Mouse (Mus musculus) bone marrow macrophage, adult 2 months (primary cell): ENCODE data around the gene Podn.

ENCODE experiments used
- CTCF ChIP-seq: IDR thresholded peaks from 2 replicates; pipeline ENCODE4 v1.5.1; 2012; ENCODE audit warnings: low read depth, mild to moderate bottlenecking, low read length, moderate library complexity
- POLR2A ChIP-seq: IDR thresholded peaks from 2 replicates; pipeline ENCODE4 v1.6.1; 2012; ENCODE audit warnings: mild to moderate bottlenecking, low read depth, low read length, borderline replicate concordance

DNA sequence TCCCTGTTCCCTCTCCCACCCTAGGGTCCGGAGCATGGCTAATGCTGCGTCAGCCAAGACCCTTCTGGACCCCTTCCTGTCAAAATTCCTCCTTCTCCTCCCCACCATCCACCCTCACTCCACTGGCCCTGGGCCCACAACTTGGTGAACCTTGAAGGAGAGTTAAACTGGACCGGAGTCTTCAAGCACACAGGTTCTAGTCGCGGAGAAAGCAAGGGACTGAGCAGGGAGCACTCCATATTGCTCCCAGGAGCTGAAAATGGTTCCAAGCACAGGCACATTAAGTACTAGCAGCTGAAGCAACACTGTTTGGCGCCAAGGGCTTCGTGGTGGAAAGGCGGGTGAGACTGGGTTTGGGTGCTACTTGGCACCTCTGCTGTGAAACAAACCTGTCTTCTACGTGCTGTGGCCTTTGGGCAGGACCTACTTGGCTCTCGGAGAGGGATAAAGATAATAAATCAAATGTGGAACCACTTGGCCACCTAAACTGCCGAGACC, 63.8 kb downstream of the Podn start:
- no peak for TF ChIP-seq CTCF
- no peak for TF ChIP-seq POLR2A
